Mouse (Mus musculus) monocyte, adult 2 months (primary cell): ENCODE results near the gene Gm21778.
"Not testable (repeated sequence)": the region's sequence is repeated elsewhere in the genome, so short reads cannot be mapped to it uniquely, and the experiment has no call there.

Source experiments
- DNase-seq, 2 experiments: peaks; one replicate each; pipeline ENCODE4 v3.0.0; 2022; ENCODE audit warnings: low spot score in 2 of 2, low read depth in 1 of 2

Gm21778 gene

DNA sequence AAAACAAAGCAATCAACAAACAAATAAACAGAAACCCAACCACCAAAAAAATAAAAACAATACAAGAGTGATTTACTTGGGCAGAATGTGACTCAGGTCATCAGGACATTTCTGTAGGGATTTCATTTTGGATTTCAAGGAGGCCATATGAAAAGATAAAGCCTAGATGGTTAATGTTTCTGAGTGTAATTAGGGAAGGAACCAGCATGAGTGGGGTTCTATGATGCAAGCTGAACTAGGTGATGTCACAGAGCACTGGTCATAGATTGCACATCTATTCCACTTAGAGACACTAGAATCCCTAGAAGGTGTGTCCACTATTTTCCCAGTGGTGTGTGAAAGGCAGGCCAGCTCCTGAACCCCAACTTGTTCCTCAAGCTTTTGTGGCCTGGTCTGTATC lies at the start of gene Gm21778:
Gm21778 (plus strand) TSS at position 301 of the 400 bp plus-strand sequence.
- DNase-seq: not testable (repeated sequence)
